Mouse (Mus musculus): ENCODE results near the gene Tbc1d2b.
A peak's percentile ranks its signal among the peaks of the same experiment; 100 is the strongest.

The Tbc1d2b gene

GRCm38 (mm10) chr9:90204396-90204915, 66.1 kb downstream of the Tbc1d2b start:
- DNase-seq (ENCODE audit: low spot score in 2 of 2), result no peak

DNA sequence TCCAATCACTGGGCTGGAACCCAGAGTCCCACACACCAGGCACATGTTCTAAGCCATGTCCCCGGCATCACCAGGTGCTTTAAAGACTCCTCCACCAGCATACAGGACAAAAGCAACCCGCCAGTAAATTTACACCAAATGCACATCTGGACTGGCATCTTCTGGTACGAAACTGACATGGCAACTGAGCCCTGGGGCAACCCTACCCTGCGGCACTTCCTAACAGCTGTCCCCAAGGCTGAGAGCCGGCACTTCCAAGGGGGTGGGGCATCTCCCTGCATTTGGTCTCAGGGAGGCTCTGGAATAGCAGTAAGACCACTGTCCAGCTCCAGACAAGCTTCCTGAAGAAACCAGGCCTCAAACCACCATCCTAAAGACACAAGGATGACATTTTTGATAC, 67.4 kb downstream of the Tbc1d2b start:
- DNase-seq (ENCODE audit: low spot score in 2 of 2), result no peak

DNA sequence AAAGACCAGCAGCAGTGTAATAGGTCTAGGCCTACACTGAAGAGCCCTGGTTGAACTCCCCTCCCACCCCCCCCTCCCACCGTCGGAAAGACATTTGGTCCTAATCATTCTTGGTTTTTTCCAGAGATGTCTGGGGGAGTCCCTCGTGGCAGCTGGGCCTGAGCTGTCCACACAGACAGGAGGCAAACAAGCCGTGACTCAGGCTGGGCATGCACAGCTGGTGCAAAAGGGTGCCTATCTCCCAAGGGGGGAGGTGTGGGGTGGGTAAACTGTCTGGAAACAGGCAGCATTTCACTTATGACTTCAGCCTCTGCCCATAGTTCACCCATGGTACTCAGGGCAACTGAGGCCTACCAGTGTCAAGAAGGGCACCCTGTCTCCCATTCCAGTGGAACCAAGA, 69.1 kb downstream of the Tbc1d2b start:
- no peak for DNase-seq (ENCODE audit: low spot score in 2 of 2)

GRCm38 (mm10) chr9:90201096-90201495, 69.5 kb downstream of the Tbc1d2b start:
- DNase-seq (ENCODE audit: low spot score in 2 of 2), result no peak

- DNase-seq (ENCODE audit: low spot score in 2 of 2), result no peak
Measured at GRCm38 (mm10) chr9:90200501-90200900, 70.1 kb downstream of the Tbc1d2b start.

DNA sequence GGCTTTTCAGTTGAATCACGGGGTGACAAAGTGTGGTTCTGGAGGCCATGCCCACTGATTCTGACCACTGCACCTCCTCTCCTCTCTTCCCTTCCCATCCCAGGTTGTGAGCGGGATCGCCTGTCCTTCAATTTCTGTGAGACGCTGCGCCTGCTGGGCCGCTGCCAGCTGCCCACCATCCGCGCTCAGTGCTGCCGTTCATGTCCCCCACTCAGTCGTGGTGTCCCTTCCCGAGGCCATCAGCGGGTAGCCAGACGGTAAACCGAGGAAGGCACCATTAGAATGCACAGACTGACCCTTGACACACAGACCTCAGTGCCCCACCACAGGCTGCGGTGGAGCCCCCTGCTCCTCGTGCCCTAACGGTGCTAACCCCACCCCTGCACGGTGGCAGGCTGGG, 71.0 kb downstream of the Tbc1d2b start:
- DNase-seq (ENCODE audit: low spot score in 2 of 2), result no peak

DNA sequence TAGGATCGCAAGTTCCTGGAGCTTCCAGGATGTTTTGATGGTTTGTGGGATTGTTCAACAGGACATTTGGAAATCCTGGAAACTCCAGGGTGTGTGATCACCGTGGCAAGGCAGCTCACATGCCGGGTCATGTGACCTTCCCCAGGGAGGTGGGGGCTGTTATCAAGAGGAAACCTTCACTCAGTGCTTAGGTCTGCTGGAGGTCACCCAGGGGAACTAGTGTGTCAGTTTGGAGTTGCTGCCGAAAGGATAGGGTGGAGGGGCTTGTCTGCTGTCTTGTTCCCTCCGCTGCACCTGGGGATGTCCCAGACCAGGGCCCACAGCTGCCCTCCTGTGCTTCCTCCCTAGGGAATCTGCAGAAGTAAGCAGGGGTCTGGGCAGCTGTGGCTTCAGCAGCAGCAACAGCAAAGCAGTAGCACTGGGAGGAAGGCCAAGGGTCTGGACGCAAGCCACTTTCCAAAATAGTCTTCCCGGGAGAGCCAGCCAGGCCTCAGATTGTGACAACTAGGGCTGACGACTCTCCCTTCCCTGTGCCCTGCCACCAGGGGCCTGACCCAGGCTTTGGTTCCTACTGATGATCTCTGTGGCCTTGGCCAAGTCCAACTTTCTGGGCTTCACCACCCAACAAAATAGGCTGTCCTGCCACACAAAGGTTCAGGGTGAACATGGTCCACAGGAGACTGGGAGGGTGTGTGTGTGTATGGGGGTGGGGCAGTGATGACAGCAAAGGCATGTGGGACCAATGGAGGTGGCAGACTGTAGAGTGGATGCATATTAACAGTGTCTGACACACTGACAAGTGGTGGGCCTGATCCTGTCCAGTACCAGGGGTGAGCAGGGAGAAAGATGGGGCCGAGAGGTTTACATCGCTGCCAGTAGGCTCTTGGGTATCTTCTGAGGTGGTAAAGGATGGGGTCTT, 71.8 kb downstream of the Tbc1d2b start:
- peak; percentile 93 to 94 for DNase-seq (ENCODE audit: low spot score in 2 of 2)

DNA sequence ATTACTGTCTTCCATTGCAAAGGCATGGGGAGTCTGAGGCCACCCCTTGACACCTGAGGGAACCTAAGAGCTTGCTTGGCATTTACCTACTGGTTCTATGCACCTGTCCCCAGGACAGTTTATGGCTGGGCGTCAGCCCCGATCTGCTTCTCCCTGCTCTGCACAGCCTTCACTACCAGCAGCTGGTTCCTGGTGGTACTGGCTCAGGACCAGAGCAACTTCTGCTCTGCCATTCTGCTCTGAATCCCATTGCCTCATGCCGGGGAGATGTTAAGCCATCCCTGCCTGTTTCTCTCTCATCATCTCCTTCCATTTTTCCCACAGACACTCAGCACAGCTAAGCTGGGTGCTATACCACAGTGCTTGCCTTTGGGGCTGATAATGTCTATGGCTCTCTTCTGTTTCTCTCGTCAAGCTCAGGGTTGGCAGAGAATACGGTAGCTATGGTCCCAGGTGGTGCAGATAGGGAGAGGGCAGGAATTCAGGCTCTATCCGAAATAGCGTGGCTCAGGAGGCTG, 72.7 kb downstream of the Tbc1d2b start:
- no peak for DNase-seq (ENCODE audit: low spot score in 2 of 2)

DNA sequence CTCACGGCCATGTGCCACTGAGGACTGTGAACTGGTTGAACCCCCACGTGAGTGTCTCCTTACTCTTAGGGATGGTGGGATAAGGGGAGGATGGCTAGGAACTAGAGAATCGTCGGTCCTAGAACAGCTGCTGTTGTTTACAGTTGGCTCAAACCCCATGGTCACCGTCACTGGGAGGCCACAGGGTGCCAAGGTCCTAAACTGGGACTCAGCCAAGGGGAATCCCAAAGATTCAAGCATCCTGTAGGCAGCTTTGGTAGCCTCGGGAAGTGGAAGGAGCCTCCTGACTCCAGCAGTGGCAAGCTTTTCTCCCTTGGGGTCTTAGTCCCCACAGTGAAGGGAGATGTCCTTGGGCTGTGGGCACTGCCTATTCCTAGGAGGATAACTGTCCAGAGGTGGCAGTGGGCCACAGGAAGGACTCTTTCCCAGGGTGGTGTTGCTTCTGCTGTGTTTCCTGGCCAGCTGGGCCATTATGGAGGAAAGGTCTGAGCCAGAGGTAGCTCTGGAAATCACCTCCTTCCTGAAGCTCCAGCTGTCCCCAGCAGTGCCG, 73.4 kb downstream of the Tbc1d2b start:
- DNase-seq (ENCODE audit: low spot score in 2 of 2), result no peak

GRCm38 (mm10) chr9:90196262-90196661, 74.3 kb downstream of the Tbc1d2b start:
- no peak for DNase-seq (ENCODE audit: low spot score in 2 of 2)

GRCm38 (mm10) chr9:90195000-90195399, 75.6 kb downstream of the Tbc1d2b start:
- DNase-seq (ENCODE audit: low spot score in 2 of 2), result no peak

GRCm38 (mm10) chr9:90189391-90189790, 81.2 kb downstream of the Tbc1d2b start:
- no peak for DNase-seq (ENCODE audit: low spot score in 2 of 2)

- no peak for DNase-seq (ENCODE audit: low spot score in 2 of 2)
Measured at GRCm38 (mm10) chr9:90188893-90189292, 81.7 kb downstream of the Tbc1d2b start.

DNA sequence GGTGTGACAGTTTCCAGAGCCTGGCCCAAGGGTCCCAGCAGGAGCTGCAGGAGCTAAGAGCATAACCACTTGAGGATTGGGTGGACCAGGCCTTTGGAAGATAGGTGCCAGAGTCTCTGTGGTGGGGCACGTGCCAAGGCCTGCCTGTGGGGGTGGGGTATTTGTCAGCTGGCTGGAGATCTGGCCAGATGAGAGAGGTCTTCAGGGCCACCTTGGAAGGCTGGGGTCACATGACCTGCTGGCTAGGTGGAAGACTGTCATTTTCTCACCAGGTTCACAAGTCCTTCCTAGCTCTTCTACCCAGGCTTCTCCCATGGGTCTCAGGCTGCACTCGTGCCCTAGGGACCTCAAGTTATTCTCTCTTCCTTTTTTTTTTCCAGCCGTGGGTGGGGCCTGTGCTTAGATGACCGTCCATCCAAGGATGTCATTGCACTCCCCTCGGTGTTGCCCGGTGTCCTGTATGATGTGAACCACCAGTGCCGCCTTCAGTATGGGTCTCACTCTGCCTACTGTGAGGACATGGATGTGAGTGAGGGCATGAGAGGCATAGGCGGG, 85.2 kb downstream of the Tbc1d2b start:
- no peak for DNase-seq (ENCODE audit: low spot score in 2 of 2)

DNA sequence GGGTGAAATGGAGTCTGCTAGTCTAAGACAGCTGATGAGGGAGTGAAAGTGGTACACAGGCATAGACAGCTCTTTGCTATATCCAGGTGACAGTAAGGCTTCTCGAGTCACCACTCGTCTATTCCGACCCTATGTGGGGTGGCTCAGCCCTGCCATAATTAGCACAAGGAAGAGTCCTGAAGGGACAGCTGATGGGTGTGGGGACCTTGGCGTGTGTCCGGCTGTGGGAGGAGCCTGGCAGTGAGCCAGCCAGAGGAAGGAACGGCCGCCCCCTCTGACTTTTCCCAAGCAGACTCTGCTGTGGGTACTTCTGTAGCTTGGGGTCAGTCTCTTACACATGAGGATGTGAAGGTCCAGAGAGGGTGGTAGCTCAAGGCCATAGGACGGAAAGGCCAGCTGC, 86.5 kb downstream of the Tbc1d2b start:
- peak; percentile 63 to 70 for DNase-seq (ENCODE audit: low spot score in 2 of 2)

- no peak for DNase-seq (ENCODE audit: low spot score in 2 of 2)
Measured at GRCm38 (mm10) chr9:90183550-90183949, 87.1 kb downstream of the Tbc1d2b start.

DNA sequence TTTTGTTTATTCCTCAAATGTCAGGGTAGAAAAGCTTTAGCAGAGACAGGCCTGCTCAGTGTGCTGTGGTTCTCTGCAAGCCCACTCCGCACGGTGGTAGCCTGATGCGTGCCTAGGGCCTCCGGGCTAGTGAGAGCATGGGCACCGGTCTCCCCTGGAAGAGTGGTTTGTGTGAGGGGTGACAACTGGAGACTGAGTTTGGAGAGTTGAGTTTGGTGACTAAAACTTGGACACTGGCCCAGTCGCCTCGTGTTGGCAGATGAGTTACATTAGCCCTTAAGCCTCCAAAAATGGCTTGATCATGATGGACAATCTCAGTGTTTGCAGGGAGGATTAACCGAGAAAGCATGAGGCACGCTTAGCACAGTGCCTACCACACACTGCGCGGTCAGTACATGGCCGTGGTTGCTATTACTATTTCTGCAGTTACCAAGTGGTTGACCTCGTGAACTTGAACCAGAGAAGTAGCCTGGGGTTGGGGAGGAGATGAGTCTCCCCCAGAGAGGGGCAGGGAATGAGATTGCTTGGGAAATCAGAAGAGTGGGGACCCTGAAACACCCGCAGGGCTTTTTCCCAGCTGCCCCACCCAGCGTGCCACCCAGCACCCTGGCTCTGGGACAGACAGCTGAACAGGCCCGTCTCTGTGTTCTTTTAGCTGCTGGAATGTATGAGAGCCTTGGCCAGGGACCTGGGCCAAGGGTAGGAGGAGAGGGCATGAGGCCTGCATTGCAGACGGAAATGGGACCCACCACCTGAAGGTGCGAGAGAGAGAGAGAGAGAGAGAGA, 87.8 kb downstream of the Tbc1d2b start:
- no peak for DNase-seq (ENCODE audit: low spot score in 2 of 2)

- no peak for DNase-seq (ENCODE audit: low spot score in 2 of 2)
Measured at GRCm38 (mm10) chr9:90181656-90182388, 88.8 kb downstream of the Tbc1d2b start.

GRCm38 (mm10) chr9:90179409-90179808, 91.2 kb downstream of the Tbc1d2b start:
- DNase-seq (ENCODE audit: low spot score in 2 of 2), result no peak

- DNase-seq (ENCODE audit: low spot score in 2 of 2), result no peak
Measured at GRCm38 (mm10) chr9:90173330-90173729, 97.3 kb downstream of the Tbc1d2b start.
